Mouse (Mus musculus): Measurements from ENCODE around the gene Trat1.

The Trat1 gene

DNA sequence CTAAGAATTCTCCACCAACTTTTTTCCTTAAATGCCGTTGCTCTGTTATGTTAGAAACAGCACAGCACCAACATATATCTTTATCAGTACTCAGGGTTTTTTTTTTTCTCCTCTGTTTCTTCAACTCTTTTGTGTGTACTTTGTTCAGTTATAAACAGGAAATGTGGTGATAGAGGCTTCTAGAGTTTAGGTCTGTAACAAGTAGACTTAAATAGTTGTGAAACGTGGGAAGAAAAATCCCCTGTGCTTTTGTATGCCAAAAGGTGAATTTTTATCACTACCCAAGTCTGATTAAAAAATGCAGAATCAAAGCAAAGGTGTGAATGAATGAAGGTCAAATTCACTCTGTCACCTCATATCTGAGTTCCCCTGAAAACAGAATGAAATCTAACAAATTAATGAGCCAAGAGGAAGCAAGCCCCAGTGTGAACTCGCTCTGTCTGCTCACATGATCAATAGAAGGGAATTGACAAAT lies at the start of gene Trat1:
TSS of gene Trat1 (minus strand) at position 51 of the 475 bp plus-strand sequence.
- no peak for DNase-seq

DNA sequence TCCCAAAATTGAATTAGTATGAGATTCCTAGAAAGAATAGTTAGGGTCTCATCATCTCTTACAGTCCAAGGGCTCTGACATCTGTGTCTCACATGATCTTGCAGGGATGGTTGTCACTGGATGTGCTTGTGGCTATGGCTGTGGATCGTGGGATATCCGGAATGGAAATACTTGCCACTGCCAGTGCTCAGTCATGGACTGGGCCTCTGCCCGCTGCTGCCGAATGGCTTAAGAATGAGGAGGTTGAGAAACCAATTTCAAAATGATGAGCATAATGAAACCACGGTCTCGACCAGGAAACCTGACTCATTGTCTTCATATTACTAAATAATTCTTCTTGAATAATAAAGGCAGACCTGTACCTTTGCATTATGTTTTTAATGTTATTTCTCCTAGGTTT lies 46.7 kb upstream of the Trat1 start:
- DNase-seq: no peak

DNA sequence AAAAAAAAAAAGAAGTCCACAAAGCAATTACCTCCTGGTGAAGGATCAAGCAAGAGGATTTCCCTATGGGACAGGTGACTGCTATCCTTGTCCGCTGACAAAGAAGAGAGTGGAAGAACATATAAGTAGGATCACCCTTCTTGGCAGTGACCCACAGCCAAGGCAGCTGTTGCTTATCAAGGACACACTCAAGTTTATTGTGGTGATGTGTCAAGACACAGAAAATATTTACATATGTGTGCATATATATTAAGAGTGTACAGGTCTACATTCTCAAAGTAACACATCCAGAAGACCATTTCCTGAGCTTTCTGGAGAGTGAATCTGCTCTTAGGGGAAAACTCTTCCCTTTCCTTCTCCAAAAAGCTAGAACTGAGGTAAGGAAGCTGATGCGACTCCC lies 44.9 kb upstream of the Trat1 start, which contains the start of gene Retnlb:
TSS of gene Retnlb (plus strand) at position 162 of the 400 bp plus-strand sequence.
- DNase-seq: no peak

DNA sequence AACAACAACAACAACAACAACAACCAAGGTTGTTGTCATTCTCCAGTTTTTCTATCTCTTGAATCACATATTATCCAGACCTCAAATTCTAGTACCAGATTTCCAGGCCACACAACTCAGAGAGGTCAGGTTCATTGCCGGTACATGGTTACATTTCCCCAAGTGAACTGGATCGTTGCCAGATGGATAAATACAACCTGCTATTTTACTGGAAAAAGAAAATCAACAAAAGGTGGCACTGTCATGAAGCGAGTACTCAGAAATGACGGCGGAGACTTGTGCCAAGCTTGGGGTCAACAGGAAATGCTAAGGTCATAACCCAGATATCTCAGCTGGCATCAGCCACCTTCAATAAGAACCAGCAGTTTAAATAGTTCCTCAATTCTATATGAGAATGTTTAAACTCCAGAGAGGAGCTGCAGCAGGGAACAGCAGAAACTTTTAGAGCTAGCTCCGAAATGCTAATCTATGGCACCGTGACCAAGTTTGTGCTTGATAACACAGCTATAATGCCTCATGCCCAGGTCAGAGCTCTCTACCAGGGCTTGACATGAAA lies 40.1 kb upstream of the Trat1 start:
- DNase-seq: peak; percentile 27

DNA sequence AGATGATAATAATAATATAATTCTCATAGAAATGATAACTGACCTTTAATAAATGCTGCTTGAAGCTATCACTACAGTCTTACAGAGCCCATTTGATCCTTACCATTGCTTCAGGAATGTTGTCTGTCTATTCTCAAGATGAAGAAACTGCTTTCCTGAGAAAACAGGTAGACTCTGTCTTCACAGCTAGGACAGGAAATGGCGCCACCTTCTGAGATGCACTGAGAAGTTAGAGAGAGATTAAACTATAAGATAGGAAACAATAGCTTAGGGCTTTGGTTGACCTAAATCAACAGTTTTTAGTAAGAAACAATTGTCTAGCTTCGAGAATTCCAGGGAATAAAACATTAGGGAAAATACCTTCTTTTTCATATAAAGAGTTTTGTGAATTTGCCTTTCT lies 37.6 kb upstream of the Trat1 start:
- DNase-seq: peak; percentile 29

DNA sequence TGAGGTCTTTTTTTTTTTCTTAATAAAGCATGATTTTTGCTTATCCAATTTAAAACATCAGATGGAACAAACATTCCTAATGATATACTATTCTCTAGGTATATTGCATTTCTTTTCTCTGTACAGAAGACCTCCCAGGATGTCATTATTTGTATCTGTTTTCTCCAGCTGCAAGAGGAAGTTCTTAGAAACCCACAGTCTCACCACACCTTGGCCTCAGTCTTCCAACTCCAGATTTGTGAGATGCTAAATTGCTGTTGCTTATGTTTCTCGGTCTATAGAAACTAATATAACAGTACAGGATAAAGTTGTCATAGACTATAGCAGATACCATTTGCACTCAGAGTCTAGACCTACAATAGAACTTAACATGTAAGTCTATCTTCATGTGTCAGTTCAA lies 34.7 kb upstream of the Trat1 start:
- DNase-seq: no peak

DNA sequence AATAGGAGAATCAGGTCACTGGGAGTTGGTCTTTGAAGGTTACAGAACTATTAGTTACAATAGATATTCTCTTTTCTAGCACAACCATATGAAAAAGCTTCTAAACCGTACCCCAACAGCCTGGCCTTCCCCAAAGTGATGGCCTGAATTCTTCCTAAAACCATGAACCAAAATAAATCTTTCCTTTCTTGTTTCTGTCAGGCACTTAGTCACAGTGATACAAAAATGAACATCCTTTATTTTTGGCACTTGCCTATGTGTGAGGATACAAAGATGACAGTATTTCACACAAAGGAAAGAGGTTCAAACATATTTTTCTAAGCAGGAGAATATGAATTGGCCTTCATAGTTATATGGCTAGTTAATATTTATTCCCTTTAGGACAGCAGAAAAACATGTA lies 33.6 kb upstream of the Trat1 start:
- no peak for DNase-seq

DNA sequence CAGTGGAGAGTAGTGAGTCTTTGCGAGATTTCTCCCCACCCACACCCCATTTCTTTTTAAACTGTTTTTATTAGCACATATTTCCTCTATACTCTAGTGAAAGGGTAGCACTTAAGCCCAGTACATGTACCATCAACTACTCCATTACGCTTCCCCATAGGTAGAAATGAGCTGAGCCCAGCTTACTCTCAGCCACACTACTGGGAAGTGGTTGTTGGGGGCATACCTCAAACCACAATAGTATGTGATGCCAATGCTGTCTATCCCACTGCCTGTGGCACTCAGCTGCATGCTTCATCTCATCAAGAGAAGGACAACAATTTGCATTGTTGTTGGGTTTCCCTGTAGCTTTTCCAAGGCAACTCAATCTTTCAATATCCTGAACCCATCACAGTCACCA lies 29.1 kb upstream of the Trat1 start:
- no peak for DNase-seq

DNA sequence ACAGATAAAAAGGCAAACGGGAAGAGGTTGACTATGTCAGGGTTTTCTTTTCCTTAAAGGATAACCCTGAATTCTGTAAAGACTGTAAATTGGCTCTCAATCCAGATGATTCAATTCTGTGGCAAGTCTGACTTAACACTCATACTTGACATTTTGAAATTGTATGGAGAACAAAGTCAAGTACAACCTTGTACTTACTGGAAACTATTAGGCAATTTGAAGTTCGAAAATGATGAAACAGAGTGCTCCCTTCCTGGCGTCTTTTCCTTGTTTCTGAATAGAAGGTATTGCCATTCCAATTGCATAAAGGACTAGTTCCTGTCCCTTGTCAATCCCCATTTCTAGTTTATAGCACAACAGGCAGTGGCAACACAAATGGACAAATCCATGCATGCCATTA lies 27.6 kb upstream of the Trat1 start:
- DNase-seq: peak; percentile 22

DNA sequence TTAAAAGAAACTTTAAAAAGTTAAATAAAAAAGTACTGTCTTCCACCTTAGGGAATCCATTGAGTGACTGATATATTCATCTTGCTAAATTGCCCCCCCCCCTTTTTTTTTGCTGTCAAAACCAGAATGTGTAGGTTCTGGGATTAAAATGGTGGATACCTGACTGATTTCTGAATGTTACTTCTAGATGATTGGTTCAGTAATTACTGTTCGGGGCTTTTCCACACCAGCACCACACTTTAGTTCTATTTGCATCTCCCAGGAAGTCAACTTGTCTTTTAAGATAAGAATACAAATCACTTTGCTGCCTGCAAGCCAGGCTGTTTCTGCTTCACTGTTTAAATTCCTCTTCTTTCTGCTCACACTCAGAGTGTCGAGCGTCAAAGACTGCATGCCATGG lies 26.5 kb upstream of the Trat1 start:
- DNase-seq: no peak

DNA sequence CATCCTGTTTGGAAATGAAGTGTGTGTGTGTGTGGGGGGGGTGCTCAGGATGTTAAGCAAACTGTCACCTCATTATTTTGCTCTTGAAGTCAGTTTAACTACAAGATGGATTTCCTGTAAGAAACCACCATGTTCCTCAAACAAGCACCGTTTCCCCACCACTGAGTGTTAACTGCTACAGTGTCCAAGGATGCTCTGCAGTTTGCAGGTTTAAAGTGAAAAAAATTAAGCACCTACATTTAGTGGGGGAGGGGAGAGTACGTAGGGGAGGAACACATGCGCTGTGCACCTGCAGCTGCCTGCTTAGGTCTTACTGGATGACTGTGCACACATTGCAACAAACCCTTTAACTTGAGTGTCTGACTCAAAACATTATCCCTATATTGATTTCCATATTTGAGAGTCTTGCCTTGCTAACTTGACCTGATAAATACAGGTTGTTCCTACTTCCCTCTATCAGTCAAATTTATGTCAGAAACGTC lies 16.9 kb upstream of the Trat1 start:
- peak; percentile 6 for DNase-seq

DNA sequence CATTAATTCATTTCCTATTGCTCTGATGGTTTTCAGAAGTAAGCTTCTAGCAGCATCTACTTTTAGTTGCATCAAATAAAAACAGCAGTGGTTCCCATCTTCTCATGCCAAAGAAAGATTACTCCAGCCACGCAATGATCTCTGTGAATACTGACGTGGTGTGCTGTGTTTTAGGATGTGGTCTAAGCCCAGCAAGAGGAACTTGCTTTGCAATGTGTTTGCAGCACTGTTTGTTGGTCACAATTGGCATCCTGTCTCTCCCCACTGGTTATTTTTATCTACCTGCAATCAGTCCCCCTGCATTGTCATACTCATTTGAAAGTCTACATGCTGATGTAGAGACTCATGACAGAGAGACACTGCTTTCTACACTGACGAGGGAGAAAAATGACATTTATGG lies 14.4 kb upstream of the Trat1 start:
- no peak for DNase-seq

DNA sequence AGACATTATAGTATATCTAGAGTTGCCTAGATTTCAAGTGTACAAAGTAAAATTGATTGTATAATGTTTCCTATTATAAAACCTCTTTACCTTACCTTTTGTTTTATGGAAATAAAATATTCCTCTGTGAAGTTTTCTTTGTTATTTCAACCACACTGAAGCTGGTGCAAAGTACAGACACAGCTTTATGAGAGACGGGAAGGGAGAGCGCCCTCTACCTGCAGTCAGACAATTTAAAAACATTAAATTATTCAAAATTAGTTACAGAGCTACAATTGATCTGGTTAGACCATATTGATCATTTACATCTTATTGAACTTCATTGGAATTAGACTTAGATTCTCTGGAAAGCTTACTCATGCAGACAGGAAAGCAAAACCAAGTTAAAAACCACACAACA lies 5.4 kb upstream of the Trat1 start:
- DNase-seq: no peak

DNA sequence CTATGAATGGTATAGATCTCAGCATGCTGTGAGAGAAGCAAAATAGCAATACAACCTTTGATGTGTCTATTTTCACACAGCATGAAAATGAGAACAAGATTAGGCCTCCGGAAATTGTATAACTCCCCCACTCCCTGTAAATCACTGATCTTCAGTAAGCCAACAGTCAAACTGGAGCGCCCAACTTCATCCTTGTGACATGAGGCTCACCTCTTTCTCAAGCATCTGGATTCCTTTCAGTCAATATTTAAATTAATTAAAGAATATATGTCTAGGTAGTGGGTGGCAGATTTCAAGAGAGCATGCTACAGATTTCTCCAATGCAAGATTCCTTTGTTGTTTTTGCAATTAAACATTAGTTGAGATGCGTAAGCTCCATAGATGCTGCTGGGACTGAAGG lies 2.6 kb downstream of the Trat1 start:
- DNase-seq: no peak

DNA sequence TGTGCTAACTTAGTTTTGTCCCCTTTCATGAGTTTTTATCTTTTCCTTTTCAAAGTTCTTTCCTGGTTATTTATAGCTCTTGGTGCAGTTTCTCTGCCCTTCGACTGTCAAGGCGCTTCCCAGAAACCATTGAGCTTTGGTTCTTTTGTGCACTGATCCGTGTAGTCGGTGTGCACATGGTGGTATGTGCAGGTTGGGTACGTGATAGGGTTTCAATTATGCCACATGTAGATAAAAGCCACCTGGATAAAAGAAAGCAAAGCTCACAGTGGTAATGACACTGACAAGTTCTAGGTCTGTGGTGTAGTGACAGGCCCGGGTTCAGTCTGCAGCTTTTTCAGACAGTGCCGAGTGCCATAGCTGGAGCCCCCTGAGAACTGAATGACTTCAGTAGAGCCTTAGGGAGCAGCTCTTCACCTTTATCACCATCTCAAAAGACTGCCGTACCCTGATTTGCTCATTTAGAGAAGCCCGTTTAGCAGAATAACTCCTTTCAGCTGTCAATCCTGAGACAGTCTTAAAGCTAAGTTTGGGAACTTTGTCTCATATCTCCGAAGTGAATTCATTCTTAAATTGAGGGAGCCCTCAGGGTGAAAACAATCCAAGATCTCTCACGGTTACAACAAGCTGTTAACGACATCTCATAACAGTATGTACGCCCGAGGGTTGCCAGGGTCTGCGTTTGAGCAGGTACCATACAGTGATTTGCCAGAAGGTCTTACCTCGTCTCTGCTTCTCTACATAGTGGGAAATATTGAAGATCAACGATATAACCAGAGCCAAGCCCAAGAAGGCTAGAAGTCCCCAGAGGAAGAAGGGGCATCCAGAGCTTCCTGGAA lies 11.0 kb downstream of the Trat1 start:
- no peak for DNase-seq

DNA sequence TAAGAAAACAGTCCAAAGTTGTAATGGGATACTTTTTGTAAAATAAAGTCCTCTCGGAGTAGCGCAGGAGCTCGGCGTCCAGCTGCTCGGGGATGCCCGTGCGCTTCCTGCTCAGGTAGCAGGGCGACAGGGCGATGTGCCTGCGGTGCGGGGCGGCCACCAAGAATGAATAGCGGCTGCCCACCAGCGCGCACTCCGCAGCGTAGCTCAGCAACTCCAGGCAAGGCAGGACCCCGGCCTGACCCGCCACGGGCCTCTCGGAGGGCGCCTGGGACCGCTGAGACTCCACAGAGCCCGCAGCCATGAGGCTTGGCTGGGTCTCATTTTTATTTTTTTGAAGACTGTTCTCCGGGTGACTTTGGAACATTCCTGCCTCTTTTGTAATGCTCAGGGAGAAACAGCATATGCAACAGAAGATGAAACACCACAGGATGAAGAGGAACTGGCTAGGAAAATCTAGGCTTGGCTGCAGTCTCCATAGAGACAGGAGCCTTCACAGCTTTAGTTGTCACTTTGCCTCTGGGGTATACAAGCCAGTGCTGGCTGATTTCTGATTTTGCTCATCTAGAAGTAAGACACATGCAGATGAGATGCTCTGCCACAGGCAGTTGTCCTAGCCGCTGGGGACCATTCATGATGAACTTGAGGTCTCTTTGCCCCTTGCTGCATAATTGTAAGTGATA lies 21.5 kb downstream of the Trat1 start:
- no peak for DNase-seq

DNA sequence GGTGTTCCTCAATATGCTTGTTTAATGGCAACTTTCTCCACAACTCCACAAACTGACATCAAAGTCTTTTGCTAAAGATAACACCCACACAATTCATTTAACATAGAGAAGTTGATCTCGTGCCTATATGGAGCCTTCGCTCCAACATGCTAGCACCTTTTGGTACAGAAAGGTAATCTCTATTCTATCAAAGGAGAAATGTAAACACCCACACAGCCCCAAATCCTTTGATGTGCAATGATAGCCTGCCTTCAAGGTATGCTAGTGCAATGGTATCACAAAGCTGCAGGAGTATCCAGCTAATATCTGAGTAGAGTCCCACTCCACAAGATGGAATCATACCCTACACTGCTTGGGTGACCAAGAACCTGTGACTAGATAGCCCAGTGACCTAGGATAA lies 26.4 kb downstream of the Trat1 start:
- DNase-seq: no peak

DNA sequence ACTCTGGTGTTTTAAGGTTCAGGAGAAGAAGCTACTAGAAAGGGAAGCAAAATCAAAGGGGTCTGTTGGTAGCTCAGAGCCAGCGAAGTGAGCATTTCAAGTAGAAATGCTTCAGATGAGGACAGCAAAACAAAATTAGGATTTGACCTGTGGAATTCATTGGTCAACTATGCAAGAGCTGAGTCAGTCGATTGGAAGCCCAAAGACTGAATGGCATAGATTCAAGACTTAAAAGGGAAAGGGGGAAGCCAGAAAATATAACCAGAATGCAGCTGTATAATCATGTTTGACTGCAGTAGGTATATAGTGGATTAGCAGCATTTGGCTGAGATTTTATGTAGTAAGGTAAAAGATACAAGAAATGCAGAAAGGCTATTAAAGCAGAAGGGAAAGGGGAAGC lies 26.8 kb downstream of the Trat1 start:
- no peak for DNase-seq

DNA sequence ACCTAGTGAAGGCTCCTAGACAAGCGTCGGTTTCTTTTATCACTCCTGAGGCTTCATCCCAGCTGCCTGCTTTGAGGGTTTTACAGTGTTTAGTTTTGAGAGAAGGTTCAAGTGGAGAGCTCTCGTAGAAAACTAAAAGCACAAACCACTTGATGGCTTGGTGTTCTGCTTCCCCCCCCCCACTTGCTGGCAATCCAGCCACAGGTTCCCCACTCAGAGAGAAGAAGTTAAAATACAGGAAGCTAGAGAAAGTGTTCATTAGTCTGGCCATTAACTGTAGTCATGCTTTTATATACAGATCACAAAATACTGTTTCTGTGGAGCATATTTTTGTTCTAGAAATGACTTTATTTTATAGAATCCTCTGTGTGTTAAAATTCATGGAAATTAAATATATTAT lies 30.3 kb downstream of the Trat1 start:
- no peak for DNase-seq

DNA sequence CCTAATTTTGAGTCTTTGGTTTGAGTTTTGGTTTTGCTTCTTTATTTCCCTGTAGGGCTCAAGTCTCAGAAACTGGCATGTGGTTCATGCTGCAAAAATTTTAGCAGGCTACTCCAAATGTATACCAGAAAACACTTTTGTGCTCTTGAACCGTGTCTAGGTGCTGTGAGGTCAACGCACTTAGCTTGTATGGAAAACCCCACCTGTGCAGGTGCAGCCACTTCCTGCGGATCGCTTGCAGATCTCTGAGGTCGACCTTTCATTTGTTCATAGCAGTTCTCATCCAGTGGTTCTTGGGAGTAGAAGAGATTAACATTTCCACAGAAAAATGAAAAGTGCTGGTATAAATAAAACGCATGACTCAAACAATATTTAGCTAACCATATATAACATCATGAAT lies 31.8 kb downstream of the Trat1 start:
- DNase-seq: no peak

DNA sequence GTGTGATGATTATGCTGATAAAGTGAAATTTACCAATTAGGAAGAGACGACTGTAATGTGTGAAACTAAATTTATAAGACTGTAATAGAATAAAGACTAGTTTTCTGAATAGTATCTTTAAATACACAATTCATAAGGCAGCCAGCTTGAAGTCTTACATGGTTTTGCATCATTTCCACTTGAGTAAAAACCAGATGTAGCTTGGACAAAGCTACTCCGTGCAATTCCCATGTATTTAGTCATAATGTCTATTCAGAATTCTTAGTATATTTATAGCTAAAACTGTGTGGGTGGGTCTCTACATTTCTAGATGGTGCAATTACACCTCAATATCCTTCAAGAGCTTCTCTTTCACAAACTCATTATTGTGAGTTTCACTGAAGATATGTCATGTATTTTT lies 33.4 kb downstream of the Trat1 start:
- DNase-seq: no peak

DNA sequence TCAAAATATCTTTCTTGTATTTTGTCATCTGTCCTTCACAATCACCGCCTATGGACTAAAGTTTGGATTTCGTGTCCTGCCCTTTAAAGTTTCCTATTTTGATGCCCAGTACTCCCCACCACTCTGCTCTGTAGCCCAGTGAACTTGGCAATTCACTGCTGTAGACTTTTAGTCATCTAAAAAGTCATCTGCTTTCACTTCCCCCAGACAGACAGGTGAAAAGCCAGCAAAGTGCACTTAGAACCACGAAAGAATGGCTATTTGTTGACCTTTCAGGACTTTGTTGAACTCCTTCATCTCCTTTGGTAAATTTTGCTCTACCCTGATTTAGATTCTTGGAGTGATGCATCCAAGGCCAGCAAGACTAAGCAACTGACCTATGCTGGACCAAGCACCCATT lies 34.9 kb downstream of the Trat1 start:
- DNase-seq: no peak

DNA sequence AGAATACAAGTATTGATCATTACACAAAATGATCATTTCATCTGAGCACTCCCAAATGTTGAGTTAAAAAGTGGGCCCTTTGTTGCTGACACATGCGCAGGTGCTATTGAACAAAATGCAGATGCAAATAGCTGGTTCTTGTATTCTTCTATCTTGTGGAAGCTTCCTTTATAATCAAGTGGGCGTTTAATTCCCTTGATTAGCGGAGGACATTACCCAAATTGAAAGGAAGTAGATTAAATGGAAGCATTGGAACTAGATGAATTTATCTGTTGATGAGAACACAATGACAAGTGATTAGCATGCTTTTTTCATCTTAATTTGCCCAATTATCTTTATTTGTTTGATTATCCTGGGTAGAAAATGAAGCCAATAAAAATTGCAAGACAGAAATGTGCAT lies 51.6 kb downstream of the Trat1 start:
- DNase-seq: no peak

DNA sequence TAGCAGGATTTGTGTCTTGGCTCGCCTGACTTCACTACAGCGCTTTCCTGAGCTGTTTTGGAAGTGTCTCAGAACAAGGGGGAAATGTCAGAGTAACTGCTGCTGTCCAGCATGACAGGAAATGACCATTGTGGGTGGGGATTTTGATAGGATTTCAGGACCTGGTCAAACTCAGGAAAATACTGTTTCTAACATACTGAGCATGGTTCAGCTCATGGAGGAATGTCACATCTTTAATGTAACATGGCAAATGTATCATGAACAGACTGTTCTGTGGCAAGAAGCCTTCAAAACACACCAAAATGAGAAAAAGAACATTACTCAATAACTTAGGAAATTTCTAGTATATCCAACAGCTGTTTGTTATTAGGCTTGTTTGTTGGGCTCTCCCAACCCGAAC lies 52.1 kb downstream of the Trat1 start:
- DNase-seq: no peak
